Comparison of ENCODE assay signal across 10 mouse cellular contexts in the genomic region with DNA sequence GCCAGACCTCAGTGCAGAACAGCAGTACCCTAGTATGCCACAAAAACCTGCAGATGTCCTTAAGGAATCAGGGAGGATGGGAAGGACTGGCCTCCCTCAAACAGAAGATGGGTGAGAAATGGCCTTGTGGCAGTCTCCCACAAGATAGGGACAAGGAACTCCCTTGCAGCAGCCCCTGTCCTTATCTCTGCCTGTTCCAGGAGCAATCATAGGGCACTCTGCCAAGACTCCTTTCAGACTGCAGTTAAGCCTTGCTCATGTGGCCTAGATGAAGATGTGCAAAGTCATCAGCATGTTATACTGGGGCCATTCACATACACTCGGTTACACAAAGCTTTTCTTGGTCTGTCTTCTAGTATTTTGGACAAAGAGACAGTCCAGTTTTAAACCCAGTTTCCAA. TPM values are rescaled to one million over a fixed set of nuclear protein-coding genes. Genes with fewer than 3 reads are reported as not detected.
DNase-seq lines count a peak whose midpoint lies in the region; ATAC-seq lines count a peak whose summit lies in the region.
"Had no signal": no experiment of that assay in that cellular context is flagged by ENCODE, and none has a peak within 500 bp of the region (broad histone marks: within the 10 kb centered on the region; RNA-seq: fewer than 3 reads in every experiment).

No protein-coding gene starts in this region.

- H3K9ac ChIP-seq in liver, embryonic 12.5 days: no peak overlapping the region

- H3K4me2 ChIP-seq in liver, embryonic 12.5 days: peak overlapping the region; percentile 27; the same call in 1 of the 2 replicates

- H3K9me3 ChIP-seq in liver, embryonic 12.5 days (replicated peaks): no peaks in the 10 kb centered on the region

- ATAC-seq in common myeloid progenitor, adult 5-6 weeks (replicated peaks; ENCODE audit: low read depth, poor library complexity, severe bottlenecking): peak; percentile 90
- ATAC-seq in liver, embryonic 12.5 days: peak; percentile 98
- ATAC-seq: hindbrain, embryonic 16.5 days; lung, postnatal 0 days had no signal

- no peaks in the 10 kb centered on the region for H3K27me3 ChIP-seq in liver, embryonic 12.5 days (replicated peaks)

- peaks cover 17% of the 10 kb centered on the region for H3K4me1 ChIP-seq in liver, embryonic 12.5 days

- H3K27ac ChIP-seq in liver, embryonic 12.5 days: peak overlapping the region; percentile 72

- no peaks in the 10 kb centered on the region for H3K36me3 ChIP-seq in liver, embryonic 12.5 days

- WGBS in liver, embryonic 12.5 days (ENCODE audit: insufficient replicate concordance): 31% methylated on average over 1 of the region's 1 CpGs

- peak; percentile 72 for DNase-seq in testis, postnatal 14 days (ENCODE audit: low spot score)
- no peak for DNase-seq in testis, postnatal 10 days (ENCODE audit: low spot score)
- DNase-seq in thymus, postnatal 4 days: no peak
- no peak for DNase-seq in lung, postnatal 25 days (ENCODE audit: low spot score)
- DNase-seq in gastrocnemius, postnatal 4 days (ENCODE audit: low spot score in 2 of 2): no peak
- DNase-seq: gastrocnemius, postnatal 25 days had no signal

- no peak overlapping the region for H3K4me3 ChIP-seq in liver, embryonic 12.5 days

RNA-seq across cellular contexts. Expression of a gene that starts 16.7 kb away (rescaled TPM):
- 148 and 154 TPM in 2 replicates for total RNA-seq in common myeloid progenitor, adult 5-6 weeks (2017)
- polyA plus RNA-seq in liver, embryonic 12.5 days (2016; fragmentation: Nextera tagmentation; extraction: Ambion mirVana): 21.0 and 21.5 TPM in 2 replicates
- 100 to 1,000 TPM; 157 to 162 TPM for total RNA-seq in gastrocnemius, postnatal 4 days (2021)
